In the genomic region with DNA sequence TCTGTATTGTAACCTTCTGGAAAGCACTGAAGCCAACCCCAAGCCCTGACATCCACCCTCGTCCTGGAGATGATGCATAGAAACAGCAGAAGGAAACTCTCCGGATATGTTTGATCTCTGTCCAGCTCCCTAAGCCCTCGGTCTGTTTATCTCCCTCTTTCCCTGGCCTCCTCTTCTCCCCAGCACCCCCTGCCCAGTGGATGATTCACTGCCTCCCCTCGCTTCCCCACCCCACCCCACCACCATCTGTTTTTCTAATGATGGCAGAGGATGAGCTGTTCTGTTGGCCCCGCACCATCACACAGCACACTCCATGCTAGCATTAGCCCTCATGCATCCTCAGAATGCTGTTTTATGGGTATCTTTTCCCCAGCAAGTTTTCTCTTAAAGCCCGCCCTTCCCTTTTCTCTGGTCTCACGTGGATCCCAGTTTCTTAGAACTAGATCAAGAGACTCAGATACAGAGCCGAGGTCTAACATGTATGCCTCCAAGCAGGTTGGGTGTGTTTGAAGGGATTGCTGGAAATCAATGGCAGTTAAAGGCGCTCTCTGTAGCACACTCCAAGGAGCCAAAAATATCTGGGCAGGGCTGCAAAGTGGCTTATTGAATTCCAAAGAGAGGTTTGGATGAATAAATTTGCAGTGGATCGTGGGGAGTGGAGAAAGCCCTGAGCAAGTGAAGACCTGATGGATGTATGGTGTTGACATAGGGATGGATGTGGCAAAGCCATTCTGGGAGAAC, we compare ENCODE assay signal across 14 mouse cellular contexts.
DNase-seq lines count a peak whose midpoint lies in the region; ATAC-seq and TF ChIP-seq lines count a peak whose summit lies in the region.
"Had no signal": no experiment of that assay in that cellular context is flagged by ENCODE, and none has a peak within 500 bp of the region (broad histone marks: within the 10 kb centered on the region; RNA-seq: fewer than 3 reads in every experiment).

No protein-coding gene starts in this region.

- H3K9ac ChIP-seq in hindbrain, embryonic 16.5 days (ENCODE audit: low read depth, low read length): no peak overlapping the region
- H3K9ac ChIP-seq in hindbrain, embryonic 14.5 days: no peak overlapping the region
- no peak overlapping the region for H3K9ac ChIP-seq in lung, embryonic 14.5 days
- H3K9ac ChIP-seq in liver, embryonic 12.5 days: no peak overlapping the region
- H3K9ac ChIP-seq: liver, embryonic 14.5 days; midbrain, embryonic 12.5 days had no signal

- no peaks in the 10 kb centered on the region for H3K4me1 ChIP-seq in hindbrain, embryonic 16.5 days (ENCODE audit: control insufficient read depth, insufficient read depth, low read depth, low read length)
- H3K4me1 ChIP-seq in hindbrain, embryonic 14.5 days (replicated peaks; ENCODE audit: control insufficient read depth, insufficient read depth, low read length): no peaks in the 10 kb centered on the region
- no peaks in the 10 kb centered on the region for H3K4me1 ChIP-seq in lung, embryonic 14.5 days (ENCODE audit: insufficient read depth)
- H3K4me1 ChIP-seq in liver, embryonic 12.5 days: no peaks in the 10 kb centered on the region
- H3K4me1 ChIP-seq: midbrain, embryonic 12.5 days had no signal

- H3K4me3 ChIP-seq in hindbrain, embryonic 16.5 days (ENCODE audit: low read length): no peak overlapping the region
- no peak overlapping the region for H3K4me3 ChIP-seq in hindbrain, embryonic 14.5 days (replicated peaks; ENCODE audit: low read length)
- H3K4me3 ChIP-seq in lung, embryonic 14.5 days (ENCODE audit: low read depth, low read length): no peak overlapping the region
- H3K4me3 ChIP-seq in liver, embryonic 12.5 days: no peak overlapping the region
- H3K4me3 ChIP-seq: left cerebral cortex, adult 2 months; midbrain, embryonic 12.5 days had no signal

- no peaks in the 10 kb centered on the region for H3K36me3 ChIP-seq in hindbrain, embryonic 16.5 days (ENCODE audit: control insufficient read depth, insufficient read depth, low read length)
- H3K36me3 ChIP-seq in hindbrain, embryonic 14.5 days (replicated peaks; ENCODE audit: control insufficient read depth, insufficient read depth): no peaks in the 10 kb centered on the region
- H3K36me3 ChIP-seq in lung, embryonic 14.5 days (ENCODE audit: insufficient read depth): no peaks in the 10 kb centered on the region
- no peaks in the 10 kb centered on the region for H3K36me3 ChIP-seq in liver, embryonic 12.5 days
- H3K36me3 ChIP-seq: midbrain, embryonic 12.5 days had no signal

- peak; percentile 75 for ATAC-seq in hindbrain, embryonic 16.5 days
- no peak for ATAC-seq in hindbrain, embryonic 14.5 days (ENCODE audit: low FRiP score)
- ATAC-seq in lung, embryonic 14.5 days (ENCODE audit: insufficient read depth): peak; percentile 83
- ATAC-seq in liver, embryonic 12.5 days: no peak

- WGBS in hindbrain, embryonic 16.5 days: 65% methylated on average over 10 of the region's 10 CpGs
- 82% methylated on average over 10 of the region's 10 CpGs for WGBS in hindbrain, embryonic 14.5 days
- WGBS in lung, embryonic 14.5 days: 47% methylated on average over 10 of the region's 10 CpGs
- WGBS in liver, embryonic 12.5 days (ENCODE audit: insufficient replicate concordance): 57% methylated on average over 10 of the region's 10 CpGs

- H3K4me2 ChIP-seq in hindbrain, embryonic 16.5 days (ENCODE audit: low read length): no peak overlapping the region
- H3K4me2 ChIP-seq in hindbrain, embryonic 14.5 days (replicated peaks): no peak overlapping the region
- no peak overlapping the region for H3K4me2 ChIP-seq in lung, embryonic 14.5 days
- H3K4me2 ChIP-seq in liver, embryonic 12.5 days: no peak overlapping the region
- H3K4me2 ChIP-seq: midbrain, embryonic 12.5 days had no signal

- H3K27ac ChIP-seq in hindbrain, embryonic 16.5 days (ENCODE audit: low read depth, low read length): no peak overlapping the region
- no peak overlapping the region for H3K27ac ChIP-seq in hindbrain, embryonic 14.5 days
- H3K27ac ChIP-seq in lung, embryonic 14.5 days (ENCODE audit: low read depth): no peak overlapping the region
- no peak overlapping the region for H3K27ac ChIP-seq in liver, embryonic 12.5 days
- H3K27ac ChIP-seq: left cerebral cortex, adult 2 months; liver, embryonic 14.5 days; midbrain, embryonic 12.5 days had no signal

- H3K27me3 ChIP-seq in hindbrain, embryonic 16.5 days (replicated peaks; ENCODE audit: control insufficient read depth, insufficient read depth, low read length): no peaks in the 10 kb centered on the region
- H3K27me3 ChIP-seq in hindbrain, embryonic 14.5 days (ENCODE audit: control insufficient read depth, insufficient read depth, low read length): no peaks in the 10 kb centered on the region
- no peaks in the 10 kb centered on the region for H3K27me3 ChIP-seq in lung, embryonic 14.5 days (ENCODE audit: insufficient read depth, low read length)
- no peaks in the 10 kb centered on the region for H3K27me3 ChIP-seq in liver, embryonic 12.5 days (replicated peaks)
- H3K27me3 ChIP-seq: midbrain, embryonic 12.5 days had no signal

- DNase-seq in hindbrain, embryonic 14.5 days (ENCODE audit: low spot score): no peak
- DNase-seq in lung, embryonic 14.5 days: peak; percentile 53
- DNase-seq in lung, postnatal 14 days: no peak
- peak; percentile 56 to 68 for DNase-seq in cerebellum, adult 18-20 months
- DNase-seq in gastrocnemius, postnatal 25 days: peak; percentile 36
- no peak for DNase-seq in MN1 (ENCODE audit: low spot score)
- DNase-seq: adrenal gland, adult 2 months; right cerebral cortex, postnatal 4 days; thymus, adult 2 months had no signal

- no peak for TF ChIP-seq CTCF in lung, embryonic 14.5 days (IDR thresholded peaks at IDR 0.05; ENCODE audit: low read depth)

- no peaks in the 10 kb centered on the region for H3K9me3 ChIP-seq in hindbrain, embryonic 16.5 days (ENCODE audit: control insufficient read depth, low read length)
- no peaks in the 10 kb centered on the region for H3K9me3 ChIP-seq in hindbrain, embryonic 14.5 days (ENCODE audit: control insufficient read depth, low read length)
- H3K9me3 ChIP-seq in lung, embryonic 14.5 days (ENCODE audit: low read depth, low read length): no peaks in the 10 kb centered on the region
- H3K9me3 ChIP-seq in liver, embryonic 12.5 days (replicated peaks): no peaks in the 10 kb centered on the region
- H3K9me3 ChIP-seq: midbrain, embryonic 12.5 days had no signal

Comparison
In these comparisons a context has a peak if more than half of its experiments do, and no peak if none do; other contexts are left out.
1. ATAC-seq: peak in hindbrain, embryonic 16.5 days (single experiment) and lung, embryonic 14.5 days (single experiment); none in hindbrain, embryonic 14.5 days (single experiment) and liver, embryonic 12.5 days (single experiment).
2. DNase-seq: peak in lung, embryonic 14.5 days (single experiment), cerebellum, adult 18-20 months (2 of 2) and gastrocnemius, postnatal 25 days (single experiment); none in hindbrain, embryonic 14.5 days (single experiment), lung, postnatal 14 days (single experiment) and MN1 (single experiment).